Mouse (Mus musculus) MEL (cell line): Measurements from ENCODE around the gene Hdac7.

ENCODE experiments used
- GABPA ChIP-seq: IDR thresholded peaks from 2 replicates; pipeline ENCODE4 v1.6.1; 2012; ENCODE audit warnings: low read depth, mild to moderate bottlenecking, inconsistent platforms, low read length, improper control_type of control experiment, moderate library complexity
- RAD21 ChIP-seq: IDR thresholded peaks from 2 replicates; pipeline ENCODE4 v1.6.1; 2011; ENCODE audit warnings: mild to moderate bottlenecking, low read depth, low read length, improper control_type of control experiment

DNA sequence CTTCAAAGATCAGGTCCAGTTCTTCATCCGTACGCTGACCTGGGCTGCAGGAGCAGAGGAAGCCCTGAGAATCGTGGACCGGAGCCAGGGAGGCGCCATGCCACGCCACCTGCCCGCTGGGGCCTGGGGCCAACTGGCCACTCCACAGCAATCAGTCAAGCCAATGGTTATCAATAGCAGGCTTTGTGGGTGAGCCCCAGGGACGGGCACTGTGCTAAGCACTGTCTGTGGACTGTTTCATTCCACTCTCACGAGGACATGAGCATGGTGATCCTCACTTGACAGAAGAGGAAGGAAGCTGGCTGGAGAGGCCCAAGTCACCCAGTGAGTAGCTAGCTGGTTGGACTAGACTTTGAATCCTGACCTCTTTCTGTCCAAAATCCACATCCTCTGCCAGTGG, 84.3 kb downstream of the Hdac7 start:
- TF ChIP-seq RAD21, result no peak
- no peak for TF ChIP-seq GABPA
